Mouse (Mus musculus) frontal cortex, adult (tissue): ENCODE results near the gene Clcn6.

Experiments used
- ATAC-seq: cut with Nextera tagmentation; 2 replicates; pipeline ENCODE4 v1.9.2; 2017; ENCODE audit warnings: mild to moderate bottlenecking, moderate library complexity, mixed read lengths; ENCODE audit not compliant: low TSS enrichment

Gene Clcn6

DNA sequence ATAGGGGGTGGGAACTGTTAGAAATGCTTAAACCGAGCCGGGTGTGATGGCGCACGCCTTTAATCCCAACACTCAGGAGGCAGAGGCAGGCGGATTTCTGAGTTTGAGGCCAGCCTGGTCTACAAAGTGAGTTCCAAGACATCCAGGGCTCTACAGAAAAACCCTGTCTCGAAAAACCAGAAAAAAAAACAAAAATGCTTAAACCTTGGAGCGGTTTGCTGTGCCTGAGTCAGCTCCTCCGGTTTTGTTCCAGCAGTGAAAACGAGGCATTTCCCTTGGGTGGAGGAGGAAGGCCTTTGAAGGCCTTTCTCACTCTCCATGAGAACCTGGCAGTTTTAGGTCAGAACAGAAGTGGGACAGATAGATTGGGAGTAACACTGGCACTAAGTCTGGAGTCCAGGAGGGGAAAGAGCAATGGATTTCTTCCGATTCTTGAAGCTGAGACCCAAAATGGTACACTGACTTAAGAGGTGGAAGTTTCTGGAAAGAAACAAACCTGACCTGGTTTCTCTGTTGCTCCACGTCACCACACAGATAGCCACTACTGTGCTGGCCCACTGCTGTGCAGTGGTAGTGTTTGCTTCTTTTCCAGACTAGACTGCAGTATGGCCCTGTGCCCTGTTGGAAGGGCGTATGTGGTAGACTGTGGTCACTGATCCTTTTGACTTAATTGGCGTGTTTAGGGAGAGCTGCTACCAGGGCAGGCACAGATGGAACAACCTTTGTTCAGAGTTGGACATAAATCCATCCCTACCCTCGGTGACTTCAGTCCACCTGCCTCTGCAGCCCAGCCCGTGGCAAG, 1.6 kb upstream of the Clcn6 start:
- no peak for ATAC-seq

GRCm38 (mm10) chr4:148039254-148040028, 820 bp upstream of the Clcn6 start:
- ATAC-seq: no peak

GRCm38 (mm10) chr4:148038079-148038599, 482 bp downstream of the Clcn6 start:
- ATAC-seq: peak; percentile 7; the same call in 1 of the 2 replicates

DNA sequence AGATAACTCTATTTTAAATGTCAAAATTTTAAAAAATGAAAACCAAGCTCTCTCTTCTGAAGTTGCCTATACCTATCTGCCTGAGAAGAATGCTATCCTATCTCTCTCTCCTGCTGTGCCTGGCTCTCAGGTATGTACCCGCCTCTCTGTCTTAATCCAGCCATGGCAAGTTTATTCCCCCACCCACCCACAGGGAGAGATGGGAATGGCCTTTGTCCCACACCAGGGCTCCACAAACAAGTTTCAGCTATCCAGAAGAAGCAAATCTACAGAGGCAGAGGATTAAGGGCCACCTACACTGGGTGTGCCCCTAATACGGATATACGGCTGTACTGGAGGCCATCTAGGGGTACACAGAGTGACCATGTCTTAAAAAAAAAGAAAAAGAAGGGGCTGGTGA, 3.2 kb downstream of the Clcn6 start:
- ATAC-seq: no peak

DNA sequence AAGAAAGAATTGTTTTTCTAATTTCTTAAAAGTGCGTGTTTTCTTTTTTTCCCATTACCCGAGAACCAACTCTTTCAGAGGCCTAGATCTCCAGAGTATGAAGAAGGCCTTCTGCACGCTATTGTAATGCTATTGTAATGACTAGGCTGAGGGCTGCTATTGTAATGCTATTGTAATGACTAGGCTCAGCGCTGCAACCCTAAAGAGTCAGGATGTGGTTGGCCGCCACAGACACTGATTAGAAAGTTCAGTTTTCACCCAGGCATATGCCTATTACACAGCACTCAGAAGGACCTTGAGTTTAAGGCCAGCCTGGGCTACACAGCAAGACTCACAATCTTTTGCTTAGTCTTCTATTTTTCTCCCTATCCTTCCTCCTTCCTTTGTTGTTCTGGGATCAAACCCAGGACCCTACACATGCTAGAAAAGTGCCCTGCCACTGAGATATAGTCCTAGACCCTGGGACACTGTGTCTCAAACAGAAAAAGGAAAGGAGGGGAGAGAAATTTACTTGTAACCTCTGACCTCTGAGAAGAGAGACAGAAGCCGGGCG, 4.7 kb downstream of the Clcn6 start:
- ATAC-seq: no peak

GRCm38 (mm10) chr4:148030506-148030905, 8.1 kb downstream of the Clcn6 start:
- no peak for ATAC-seq

- no peak for ATAC-seq
These were observed 9.3 kb downstream of the Clcn6 start for GRCm38 (mm10) chr4:148029297-148029696.

DNA sequence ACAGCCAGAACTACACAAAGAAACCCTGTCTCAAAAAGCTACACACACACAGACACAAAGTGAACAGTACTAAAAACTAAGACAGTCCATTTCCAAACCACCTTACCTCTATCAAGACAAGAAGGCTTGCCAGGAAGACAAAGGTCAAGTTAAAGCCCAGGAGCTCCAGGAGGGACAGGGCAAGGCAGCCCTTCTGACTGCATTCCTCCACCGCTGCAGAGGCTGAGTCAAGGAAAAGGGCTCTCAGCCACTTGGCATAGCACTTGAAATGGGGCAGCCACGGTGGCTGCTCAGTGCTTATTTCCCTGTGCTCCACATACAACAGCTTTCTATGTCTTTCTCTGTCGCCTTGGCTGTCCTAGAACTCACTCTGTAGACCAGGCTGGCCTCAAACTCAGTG, 14.6 kb downstream of the Clcn6 start:
- no peak for ATAC-seq

DNA sequence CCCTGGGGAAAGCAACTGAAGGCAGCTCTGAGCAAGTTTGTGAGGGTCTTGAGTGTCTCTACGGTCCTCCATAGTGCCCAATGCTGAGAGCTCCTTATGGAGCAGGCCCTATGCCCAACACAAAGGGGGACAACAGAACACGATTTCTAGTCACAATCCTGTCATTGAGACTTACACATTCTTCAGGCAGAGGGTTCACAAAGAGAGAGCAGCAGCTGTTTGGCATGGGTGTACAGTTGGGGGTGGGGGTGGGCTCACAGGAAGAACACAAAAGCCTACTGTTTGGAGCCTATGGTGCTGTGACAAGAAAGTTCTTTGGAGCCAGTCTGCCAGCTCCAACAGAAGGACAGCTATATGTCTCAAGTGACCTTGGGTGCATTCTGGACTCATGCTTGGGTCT, 20.2 kb downstream of the Clcn6 start:
- ATAC-seq: 0 out of 2 replicates have a peak, but pooled peaks have one; percentile 20

- ATAC-seq: no peak
These were observed 21.6 kb downstream of the Clcn6 start for GRCm38 (mm10) chr4:148016981-148017380.

DNA sequence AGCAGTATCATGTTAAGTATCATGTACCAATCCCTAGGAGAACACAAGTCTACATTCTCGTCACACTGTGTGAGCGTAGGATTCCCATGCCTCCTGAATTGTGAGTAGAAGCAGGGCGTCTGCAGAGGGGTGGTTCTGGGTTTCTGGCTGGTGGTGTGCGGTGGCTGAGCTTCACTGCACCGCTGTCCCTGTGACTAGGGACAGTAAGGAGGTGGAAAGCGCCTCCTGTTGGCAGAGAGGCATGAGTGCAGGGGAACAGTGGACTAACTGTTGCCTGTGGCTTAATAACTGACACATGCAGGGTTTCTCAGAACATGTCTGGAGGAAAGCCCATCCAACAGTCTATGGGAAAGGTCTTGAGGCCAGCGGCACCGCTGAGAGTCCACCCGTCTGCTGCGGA, 23.2 kb downstream of the Clcn6 start:
- ATAC-seq: no peak

DNA sequence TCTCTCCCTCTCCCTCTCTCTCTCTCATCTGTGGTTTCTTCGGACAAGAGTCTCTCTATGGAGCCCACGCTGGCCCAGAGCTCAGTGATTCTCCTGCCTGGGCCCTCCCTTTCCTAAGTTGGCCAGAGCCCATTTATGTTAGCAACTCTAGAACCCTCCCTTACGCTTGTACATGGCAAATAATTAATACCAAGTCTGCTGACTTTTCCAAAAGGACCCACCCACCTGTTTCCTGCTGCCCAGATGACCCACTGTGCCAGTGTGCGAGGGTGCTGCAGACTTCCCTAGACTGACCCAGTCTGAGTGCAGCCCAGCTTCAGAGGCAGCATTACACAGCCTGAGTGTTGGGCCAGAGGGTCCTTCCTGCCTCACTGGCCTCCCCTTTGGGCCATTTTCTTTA, 26.4 kb downstream of the Clcn6 start:
- no peak for ATAC-seq

- no peak for ATAC-seq
These were observed 27.3 kb downstream of the Clcn6 start for GRCm38 (mm10) chr4:148011332-148011731.

GRCm38 (mm10) chr4:148009641-148010040, 29.0 kb downstream of the Clcn6 start:
- no peak for ATAC-seq

DNA sequence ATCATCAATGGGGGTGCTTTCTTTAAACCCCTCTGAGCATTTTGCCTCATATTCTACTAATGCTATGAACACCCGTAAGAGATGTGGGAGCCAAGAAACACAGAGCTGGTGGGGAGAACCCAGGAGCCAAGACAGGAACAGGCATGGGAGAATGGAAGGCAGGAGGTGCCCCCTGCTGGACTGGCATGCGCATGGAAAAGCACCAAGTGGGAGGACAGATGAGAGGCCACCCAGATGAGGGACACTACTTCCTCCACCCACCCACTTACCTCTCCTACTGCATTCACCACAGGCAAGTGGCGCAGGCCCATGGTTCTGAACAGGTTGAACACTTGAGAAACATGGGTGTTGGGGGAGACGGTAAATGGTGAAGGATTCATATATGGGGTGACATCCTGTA, 30.2 kb downstream of the Clcn6 start:
- peak; percentile 74 for ATAC-seq

GRCm38 (mm10) chr4:148004361-148004760, 34.3 kb downstream of the Clcn6 start:
- no peak for ATAC-seq

DNA sequence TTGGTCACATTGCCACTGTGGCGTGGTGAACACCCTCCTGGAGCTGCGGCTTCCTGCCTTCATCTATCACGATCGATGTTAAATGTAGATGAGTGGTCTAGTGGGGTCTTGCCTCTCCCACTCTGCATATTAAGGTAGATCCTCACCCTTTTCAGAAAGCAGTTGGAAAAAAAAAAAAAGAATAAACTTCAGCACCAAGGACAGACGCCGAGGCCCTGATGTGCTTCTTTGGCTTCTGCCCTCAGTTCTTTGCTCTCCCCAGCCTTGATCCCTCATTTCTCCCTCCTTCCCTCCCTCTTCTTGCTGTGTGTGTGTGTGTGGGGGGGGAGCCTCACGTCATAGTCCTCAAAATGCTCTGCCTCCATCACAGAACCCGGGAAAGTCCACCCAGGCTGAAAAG, 36.8 kb downstream of the Clcn6 start:
- ATAC-seq: no peak

GRCm38 (mm10) chr4:148001013-148001789, 37.4 kb downstream of the Clcn6 start:
- ATAC-seq: no peak

DNA sequence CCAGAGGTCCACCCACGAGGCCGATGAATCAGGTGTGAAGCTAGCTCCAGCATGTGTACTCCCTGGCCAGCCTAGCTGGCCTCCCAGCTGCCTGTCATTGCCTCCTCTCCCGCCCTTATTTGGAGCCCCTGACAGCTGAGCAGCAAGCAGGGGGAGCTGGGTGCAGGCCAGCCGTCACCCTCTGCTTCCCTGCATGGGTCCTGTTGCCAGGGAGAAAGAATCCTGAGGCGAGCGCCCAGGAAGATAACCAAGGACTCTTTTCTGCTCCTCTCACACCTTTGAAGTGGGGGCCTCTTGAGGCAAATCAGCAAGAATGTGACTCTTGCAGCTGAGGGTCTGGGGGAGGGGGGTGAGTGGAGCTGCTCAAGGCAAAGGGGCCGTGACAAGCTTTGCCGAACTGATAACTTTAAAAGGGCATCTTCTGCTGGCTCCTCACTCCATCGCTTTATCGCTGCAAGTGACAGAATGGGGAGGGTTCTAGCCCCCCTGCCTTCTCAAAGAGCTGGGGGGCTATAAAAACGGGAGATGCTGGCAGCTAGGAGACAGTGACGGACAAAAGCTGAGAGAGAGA, 38.3 kb downstream of the Clcn6 start, which contains the start of gene Nppa:
Gene Nppa, plus strand, starts transcription at position 521 of the 571 bp plus-strand sequence.
- ATAC-seq: no peak

- no peak for ATAC-seq
These were observed 43.3 kb downstream of the Clcn6 start for GRCm38 (mm10) chr4:147995311-147995710.

DNA sequence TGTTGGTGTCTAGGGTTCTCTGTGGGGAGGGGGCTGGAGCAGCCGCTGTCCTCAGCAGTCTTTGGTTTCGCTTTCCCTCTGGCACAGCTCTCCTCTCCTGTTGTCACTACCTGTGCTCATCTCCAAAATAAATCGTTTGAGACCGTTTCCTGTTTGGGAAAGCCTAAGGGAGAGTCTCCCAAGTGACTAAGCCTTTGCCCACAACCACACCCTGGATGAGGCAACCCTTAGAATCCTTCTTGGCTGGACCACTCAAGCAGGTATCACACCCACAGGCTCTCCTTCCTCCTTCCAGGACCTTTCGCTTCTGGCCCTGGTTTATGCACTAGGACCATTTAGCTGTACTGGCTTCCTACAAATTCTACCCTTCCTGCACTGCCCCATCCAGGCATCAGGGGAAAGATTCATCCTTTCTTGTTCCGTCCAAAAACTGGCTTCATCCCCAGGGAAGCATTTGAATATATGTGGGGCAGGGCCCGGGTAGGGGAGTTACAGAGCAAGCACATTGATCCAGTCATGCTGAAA, 45.0 kb downstream of the Clcn6 start:
- no peak for ATAC-seq
